Mouse (Mus musculus) fibroblast of lung, adult 2 months (primary cell): ENCODE data around the gene Mdm2.
A peak's percentile ranks its signal among the peaks of the same experiment; 100 is the strongest.
"Not testable (repeated sequence)": the region's sequence is repeated elsewhere in the genome, so short reads cannot be mapped to it uniquely, and the experiment has no call there.

ENCODE experiments used
- DNase-seq: peaks from one replicate; pipeline ENCODE4 v3.0.0-alpha.2; 2011; ENCODE audit warnings: low read depth

Mdm2 gene

GRCm38 (mm10) chr10:117732962-117733592 is 22.5 kb upstream of the Mdm2 start:
- DNase-seq: no peak

- DNase-seq: no peak
These were observed 21.6 kb upstream of the Mdm2 start for GRCm38 (mm10) chr10:117732184-117732583.

- DNase-seq: no peak
These were observed 20.9 kb upstream of the Mdm2 start for GRCm38 (mm10) chr10:117731244-117732101.

- DNase-seq: no peak
These were observed 20.2 kb upstream of the Mdm2 start for GRCm38 (mm10) chr10:117730637-117731203.

- no peak for DNase-seq
These were observed 19.6 kb upstream of the Mdm2 start for GRCm38 (mm10) chr10:117730140-117730539.

GRCm38 (mm10) chr10:117729139-117729814 is 18.7 kb upstream of the Mdm2 start:
- DNase-seq: no peak

GRCm38 (mm10) chr10:117728574-117728973 is 18.0 kb upstream of the Mdm2 start:
- DNase-seq: no peak

- no peak for DNase-seq
These were observed 17.1 kb upstream of the Mdm2 start for GRCm38 (mm10) chr10:117727518-117728110.

- no peak for DNase-seq
These were observed 16.4 kb upstream of the Mdm2 start for GRCm38 (mm10) chr10:117726888-117727385.

GRCm38 (mm10) chr10:117726350-117726749 is 15.8 kb upstream of the Mdm2 start:
- DNase-seq: no peak

- DNase-seq: no peak
These were observed 15.1 kb upstream of the Mdm2 start for GRCm38 (mm10) chr10:117725671-117726070.

GRCm38 (mm10) chr10:117724804-117725361 is 14.3 kb upstream of the Mdm2 start:
- no peak for DNase-seq

GRCm38 (mm10) chr10:117724136-117724718 is 13.7 kb upstream of the Mdm2 start:
- no peak for DNase-seq

GRCm38 (mm10) chr10:117718161-117719119 is 7.9 kb upstream of the Mdm2 start:
- DNase-seq: no peak

- peak; percentile 65 for DNase-seq
These were observed 7.0 kb upstream of the Mdm2 start for GRCm38 (mm10) chr10:117717583-117717982.

GRCm38 (mm10) chr10:117716686-117717085 is 6.1 kb upstream of the Mdm2 start:
- DNase-seq: no peak

- DNase-seq: not testable (repeated sequence)
These were observed 5.1 kb upstream of the Mdm2 start for GRCm38 (mm10) chr10:117715654-117716053.

GRCm38 (mm10) chr10:117714928-117715500 is 4.5 kb upstream of the Mdm2 start:
- DNase-seq: no peak

- DNase-seq: no peak
These were observed 3.5 kb upstream of the Mdm2 start for GRCm38 (mm10) chr10:117714048-117714545.
